Mouse (Mus musculus): ENCODE measurements around the gene Ryr1. TPM values are rescaled to one million over a fixed set of nuclear protein-coding genes. Genes with fewer than 3 reads are reported as not detected.

The Ryr1 gene
- polyA plus RNA-seq, 1 experiment from 2014 or later: 0.24 TPM

- H3K36me3 ChIP-seq: no peaks in the 10 kb centered on the region
- H3K4me1 ChIP-seq: peaks cover 31% of the 10 kb centered on the region
- H3K27ac ChIP-seq: peak overlapping the region; percentile 74
- 28% methylated on average over 19 of the region's 19 CpGs for WGBS
- H3K4me2 ChIP-seq: peak overlapping the region; percentile 41
- ATAC-seq (ENCODE audit: borderline replicate concordance, extremely low read depth, low FRiP score, low TSS enrichment): peak; percentile 43; the same call in 1 of the 2 replicates
- H3K9ac ChIP-seq: 0 out of 2 replicates have a peak overlapping the region, but pooled peaks have one; percentile 22
- peaks cover 5% of the 10 kb centered on the region; the same call in 1 of the 2 replicates for H3K27me3 ChIP-seq
- H3K9me3 ChIP-seq: no peaks in the 10 kb centered on the region
- H3K4me3 ChIP-seq: peak overlapping the region; percentile 13; the same call in 1 of the 2 replicates
Observed at GRCm38 (mm10) chr7:29043016-29043673, 81.8 kb downstream of the Ryr1 start.

- Histone ChIP-seq H3K27me3 (peaks cover 5% of the 10 kb centered on the region; the same call in 1 of the 2 replicates), H3K27ac (no peak overlapping the region), H3K4me2 (no peak overlapping the region), H3K9ac (no peak overlapping the region), H3K9me3 (no peaks in the 10 kb centered on the region), H3K4me1 (peaks cover 31% of the 10 kb centered on the region), H3K36me3 (no peaks in the 10 kb centered on the region), H3K4me3 (no peak overlapping the region)
- WGBS: 78% methylated on average over 5 of the region's 5 CpGs
- no peak for ATAC-seq (ENCODE audit: borderline replicate concordance, extremely low read depth, low FRiP score, low TSS enrichment)
Observed at GRCm38 (mm10) chr7:29041194-29041593, 83.8 kb downstream of the Ryr1 start.

- no peaks in the 10 kb centered on the region for H3K36me3 ChIP-seq
- 0 out of 2 replicates have a peak overlapping the region, but pooled peaks have one; percentile 10 for H3K27ac ChIP-seq
- WGBS: 1% methylated on average over 26 of the region's 26 CpGs
- peak overlapping the region; percentile 34; the same call in 1 of the 2 replicates for H3K9ac ChIP-seq
- peak; percentile 20 for ATAC-seq (ENCODE audit: borderline replicate concordance, extremely low read depth, low FRiP score, low TSS enrichment)
- no peaks in the 10 kb centered on the region for H3K9me3 ChIP-seq
- H3K4me2 ChIP-seq: peak overlapping the region; percentile 75
- H3K4me3 ChIP-seq: peak overlapping the region; percentile 36
- no peaks in the 10 kb centered on the region; the same call in 1 of the 2 replicates for H3K27me3 ChIP-seq
- peaks cover 31% of the 10 kb centered on the region for H3K4me1 ChIP-seq
Observed at GRCm38 (mm10) chr7:29039985-29040661, 84.9 kb downstream of the Ryr1 start.

GRCm38 (mm10) chr7:29039604-29039984 is 85.4 kb downstream of the Ryr1 start:
- WGBS: under 1% methylated on average over 11 of the region's 11 CpGs
- Histone ChIP-seq H3K9me3 (no peaks in the 10 kb centered on the region), H3K36me3 (no peaks in the 10 kb centered on the region), H3K27me3 (no peaks in the 10 kb centered on the region; the same call in 1 of the 2 replicates), H3K9ac (peak overlapping the region; percentile 34; the same call in 1 of the 2 replicates), H3K27ac (0 out of 2 replicates have a peak overlapping the region, but pooled peaks have one; percentile 10), H3K4me2 (peak overlapping the region; percentile 75), H3K4me3 (peak overlapping the region; percentile 36), H3K4me1 (peaks cover 31% of the 10 kb centered on the region)
- ATAC-seq (ENCODE audit: borderline replicate concordance, extremely low read depth, low FRiP score, low TSS enrichment): peak; percentile 64

- ATAC-seq (ENCODE audit: borderline replicate concordance, extremely low read depth, low FRiP score, low TSS enrichment): no peak
- peaks cover 12% of the 10 kb centered on the region for H3K4me1 ChIP-seq
- no peak overlapping the region for H3K4me2 ChIP-seq
- no peaks in the 10 kb centered on the region for H3K36me3 ChIP-seq
- H3K27me3 ChIP-seq: no peaks in the 10 kb centered on the region
- H3K9me3 ChIP-seq: no peaks in the 10 kb centered on the region
- no peak overlapping the region for H3K27ac ChIP-seq
- H3K9ac ChIP-seq: no peak overlapping the region
- H3K4me3 ChIP-seq: no peak overlapping the region
- WGBS: 86% methylated on average over 6 of the region's 6 CpGs
Observed at GRCm38 (mm10) chr7:29037261-29037660, 87.7 kb downstream of the Ryr1 start.

GRCm38 (mm10) chr7:29032685-29033084 is 92.3 kb downstream of the Ryr1 start:
- H3K27ac ChIP-seq: no peak overlapping the region
- ATAC-seq (ENCODE audit: borderline replicate concordance, extremely low read depth, low FRiP score, low TSS enrichment): no peak
- no peaks in the 10 kb centered on the region for H3K27me3 ChIP-seq
- H3K4me3 ChIP-seq: no peak overlapping the region
- no peaks in the 10 kb centered on the region for H3K4me1 ChIP-seq
- no peak overlapping the region for H3K4me2 ChIP-seq
- H3K9me3 ChIP-seq: no peaks in the 10 kb centered on the region
- H3K9ac ChIP-seq: no peak overlapping the region
- whole genome bisulfite sequencing: 79% methylated on average over 5 of the region's 5 CpGs
- H3K36me3 ChIP-seq: no peaks in the 10 kb centered on the region

- H3K4me1 ChIP-seq: no peaks in the 10 kb centered on the region
- no peak overlapping the region for H3K9ac ChIP-seq
- ATAC-seq (ENCODE audit: borderline replicate concordance, extremely low read depth, low FRiP score, low TSS enrichment): no peak
- H3K27me3 ChIP-seq: no peaks in the 10 kb centered on the region
- H3K4me2 ChIP-seq: no peak overlapping the region
- H3K4me3 ChIP-seq: no peak overlapping the region
- H3K36me3 ChIP-seq: no peaks in the 10 kb centered on the region
- H3K27ac ChIP-seq: no peak overlapping the region
- 42% methylated on average over 10 of the region's 10 CpGs for WGBS
- no peaks in the 10 kb centered on the region for H3K9me3 ChIP-seq
Observed at GRCm38 (mm10) chr7:29031641-29032040, 93.3 kb downstream of the Ryr1 start.

- H3K9ac ChIP-seq: no peak overlapping the region
- 82% methylated on average over 14 of the region's 14 CpGs for WGBS
- H3K36me3 ChIP-seq: no peaks in the 10 kb centered on the region
Observed at GRCm38 (mm10) chr7:29029690-29030656, 95.0 kb downstream of the Ryr1 start.

GRCm38 (mm10) chr7:29028761-29029160 is 96.2 kb downstream of the Ryr1 start:
- no peaks in the 10 kb centered on the region for H3K36me3 ChIP-seq
- WGBS: 73% methylated on average over 6 of the region's 6 CpGs
- H3K4me2 ChIP-seq: no peak overlapping the region
- no peak overlapping the region for H3K4me3 ChIP-seq
- no peaks in the 10 kb centered on the region for H3K9me3 ChIP-seq
- H3K27me3 ChIP-seq: no peaks in the 10 kb centered on the region
- no peak overlapping the region for H3K27ac ChIP-seq
- H3K9ac ChIP-seq: no peak overlapping the region
- H3K4me1 ChIP-seq: no peaks in the 10 kb centered on the region
- ATAC-seq (ENCODE audit: borderline replicate concordance, extremely low read depth, low FRiP score, low TSS enrichment): no peak

More at GRCm38 (mm10) chr7:29029690-29030656, 95.0 kb downstream of the Ryr1 start:
- Histone ChIP-seq H3K9me3 (no peaks in the 10 kb centered on the region), H3K27me3 (no peaks in the 10 kb centered on the region), H3K4me2 (no peak overlapping the region), H3K4me3 (no peak overlapping the region), H3K4me1 (no peaks in the 10 kb centered on the region), H3K27ac (no peak overlapping the region)
- ATAC-seq (ENCODE audit: borderline replicate concordance, extremely low read depth, low FRiP score, low TSS enrichment): no peak

- 59% methylated on average over 4 of the region's 4 CpGs for WGBS
Observed at GRCm38 (mm10) chr7:29026811-29027210, 98.2 kb downstream of the Ryr1 start.

GRCm38 (mm10) chr7:29026195-29026594 is 98.8 kb downstream of the Ryr1 start:
- ATAC-seq (ENCODE audit: borderline replicate concordance, extremely low read depth, low FRiP score, low TSS enrichment): no peak
- Histone ChIP-seq H3K4me2 (no peak overlapping the region), H3K9me3 (no peaks in the 10 kb centered on the region), H3K4me3 (no peak overlapping the region), H3K9ac (no peak overlapping the region), H3K27ac (no peak overlapping the region), H3K4me1 (no peaks in the 10 kb centered on the region), H3K36me3 (no peaks in the 10 kb centered on the region), H3K27me3 (peaks cover 2% of the 10 kb centered on the region; the same call in 1 of the 2 replicates)
- WGBS: 82% methylated on average over 5 of the region's 5 CpGs

More at GRCm38 (mm10) chr7:29026811-29027210, 98.2 kb downstream of the Ryr1 start:
- Histone ChIP-seq H3K9me3 (no peaks in the 10 kb centered on the region), H3K4me2 (no peak overlapping the region), H3K36me3 (no peaks in the 10 kb centered on the region), H3K27ac (no peak overlapping the region), H3K27me3 (no peaks in the 10 kb centered on the region), H3K9ac (no peak overlapping the region), H3K4me3 (no peak overlapping the region), H3K4me1 (no peaks in the 10 kb centered on the region)
- no peak for ATAC-seq (ENCODE audit: borderline replicate concordance, extremely low read depth, low FRiP score, low TSS enrichment)
